Mouse (Mus musculus) thymus, adult 2 months (tissue): ENCODE results near the gene Bnip3.

ENCODE experiments used
- CTCF ChIP-seq: fragments of 200-500 bp; IDR thresholded peaks from 2 replicates; pipeline ENCODE4 v1.5.1; 2012; ENCODE audit warnings: mild to moderate bottlenecking, control low read depth, low read length, moderate library complexity, borderline replicate concordance; ENCODE audit not compliant: control insufficient read depth, poor library complexity, insufficient read depth; ENCODE audit errors: extremely low read depth
- POLR2A ChIP-seq: fragments of 200-500 bp; IDR thresholded peaks from 2 replicates; pipeline ENCODE4 v1.6.1; 2012; ENCODE audit warnings: mild to moderate bottlenecking, low read length, control low read depth, moderate library complexity; ENCODE audit not compliant: control insufficient read depth, poor library complexity, insufficient read depth; ENCODE audit errors: extremely low read depth

DNA sequence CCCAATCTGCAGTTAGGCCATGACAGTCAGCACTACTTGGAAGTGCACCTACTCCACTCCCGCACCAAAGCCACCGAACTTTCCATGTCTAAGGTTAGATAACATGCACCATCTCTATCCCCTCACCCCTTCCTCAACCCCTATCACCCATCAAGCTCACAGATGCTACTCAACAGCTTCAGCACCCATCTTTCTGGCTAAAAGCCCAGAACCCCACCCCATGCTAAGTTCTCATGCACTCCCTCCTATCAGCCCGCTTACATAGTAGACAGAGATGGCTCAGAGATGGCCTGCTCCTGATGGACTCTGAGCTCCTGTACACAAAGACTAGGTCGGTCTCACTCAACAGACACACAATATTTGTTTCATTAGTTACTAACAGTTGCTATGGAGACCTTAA, 65.9 kb downstream of the Bnip3 start:
- TF ChIP-seq POLR2A (no peak), CTCF (no peak)
